Mouse (Mus musculus): ENCODE data around the gene Gpr182. TPM values are rescaled to one million over a fixed set of nuclear protein-coding genes. Genes with fewer than 3 reads are reported as not detected.
A peak's percentile ranks its signal among the peaks of the same experiment; 100 is the strongest.

Gene Gpr182
- total RNA-seq, 2 experiments from 2014 or later: 1.2 to 1.7 TPM

- DNase-seq (ENCODE audit: low spot score in 2 of 2): no peak
- Histone ChIP-seq H3K27ac (no peak overlapping the region), H3K4me3 (no peak overlapping the region)
- no peak for TF ChIP-seq CTCF (conservative IDR thresholded peaks at IDR 0.05)
Observed at GRCm38 (mm10) chr10:127754566-127755166, 3.1 kb upstream of the Gpr182 start.

- peak in 1 of 2 experiments; percentile 32 for DNase-seq (ENCODE audit: low spot score in 2 of 2)
- TF ChIP-seq CTCF (conservative IDR thresholded peaks at IDR 0.05): peak; percentile 16
- Histone ChIP-seq H3K27ac (peak overlapping the region; percentile 37), H3K4me3 (peak overlapping the region; percentile 54)
Observed at GRCm38 (mm10) chr10:127750136-127750777, 1.3 kb downstream of the Gpr182 start.

- no peak overlapping the region; the same call in 1 of the 2 replicates for H3K27ac ChIP-seq
- H3K4me3 ChIP-seq: peak overlapping the region; percentile 54
- TF ChIP-seq CTCF (conservative IDR thresholded peaks at IDR 0.05): no peak
- no peak for DNase-seq (ENCODE audit: low spot score in 2 of 2)
Observed at GRCm38 (mm10) chr10:127748847-127749612, 2.5 kb downstream of the Gpr182 start.

GRCm38 (mm10) chr10:127747254-127747653, 4.3 kb downstream of the Gpr182 start:
- no peak for DNase-seq (ENCODE audit: low spot score in 2 of 2)
- no peak overlapping the region for H3K4me3 ChIP-seq
- TF ChIP-seq CTCF (conservative IDR thresholded peaks at IDR 0.05): no peak
- H3K27ac ChIP-seq: no peak overlapping the region

GRCm38 (mm10) chr10:127745886-127746285, 5.6 kb downstream of the Gpr182 start:
- no peak for TF ChIP-seq CTCF (conservative IDR thresholded peaks at IDR 0.05)
- DNase-seq (ENCODE audit: low spot score in 2 of 2): no peak

GRCm38 (mm10) chr10:127744661-127745060, 6.9 kb downstream of the Gpr182 start:
- TF ChIP-seq CTCF (conservative IDR thresholded peaks at IDR 0.05): peak; percentile 83
- Histone ChIP-seq H3K27ac (no peak overlapping the region), H3K4me3 (no peak overlapping the region)
- peak in 1 of 2 experiments; percentile 44 for DNase-seq (ENCODE audit: low spot score in 2 of 2)

More at GRCm38 (mm10) chr10:127745886-127746285, 5.6 kb downstream of the Gpr182 start:
- no peak overlapping the region for H3K27ac ChIP-seq
- H3K4me3 ChIP-seq: no peak overlapping the region

- TF ChIP-seq CTCF (conservative IDR thresholded peaks at IDR 0.05): no peak
- no peak for DNase-seq (ENCODE audit: low spot score in 2 of 2)
- peak overlapping the region; percentile 80 for H3K4me3 ChIP-seq
- H3K27ac ChIP-seq: peak overlapping the region; percentile 77
Observed at GRCm38 (mm10) chr10:127739661-127740161, 11.8 kb downstream of the Gpr182 start.

- Histone ChIP-seq H3K4me3 (peak within 1 kb of the TSS; percentile 80), H3K27ac (peak within 1 kb of the TSS; percentile 77)
- TF ChIP-seq CTCF (conservative IDR thresholded peaks at IDR 0.05): peak; percentile 75
- DNase-seq (ENCODE audit: low spot score in 2 of 2): peak; percentile 49 to 81
Observed at GRCm38 (mm10) chr10:127739083-127739660, 12.4 kb downstream of the Gpr182 start, which contains the start of gene Zbtb39. Gene Zbtb39 (plus strand): TSS chr10:127739538.

- H3K27ac ChIP-seq: no peak overlapping the region
- peak; percentile 82 for TF ChIP-seq CTCF (conservative IDR thresholded peaks at IDR 0.05)
- H3K4me3 ChIP-seq: no peak overlapping the region
- DNase-seq (ENCODE audit: low spot score in 2 of 2): no peak
Observed at GRCm38 (mm10) chr10:127738151-127738882, 13.2 kb downstream of the Gpr182 start.

- DNase-seq (ENCODE audit: low spot score in 2 of 2): no peak
- TF ChIP-seq CTCF (conservative IDR thresholded peaks at IDR 0.05): no peak
- H3K27ac ChIP-seq: no peak overlapping the region
- H3K4me3 ChIP-seq: no peak overlapping the region
Observed at GRCm38 (mm10) chr10:127737552-127737951, 14.0 kb downstream of the Gpr182 start.

- no peak overlapping the region for H3K27ac ChIP-seq
- DNase-seq (ENCODE audit: low spot score in 2 of 2): no peak
- TF ChIP-seq CTCF (conservative IDR thresholded peaks at IDR 0.05): no peak
- H3K4me3 ChIP-seq: no peak overlapping the region
Observed at GRCm38 (mm10) chr10:127736916-127737315, 14.6 kb downstream of the Gpr182 start.

GRCm38 (mm10) chr10:127736266-127736665, 15.3 kb downstream of the Gpr182 start:
- H3K4me3 ChIP-seq: no peak overlapping the region
- no peak for TF ChIP-seq CTCF (conservative IDR thresholded peaks at IDR 0.05)
- DNase-seq (ENCODE audit: low spot score in 2 of 2): no peak
- H3K27ac ChIP-seq: no peak overlapping the region

Data from layer of hippocampus, adult 2 months (tissue).